In the genomic region with DNA sequence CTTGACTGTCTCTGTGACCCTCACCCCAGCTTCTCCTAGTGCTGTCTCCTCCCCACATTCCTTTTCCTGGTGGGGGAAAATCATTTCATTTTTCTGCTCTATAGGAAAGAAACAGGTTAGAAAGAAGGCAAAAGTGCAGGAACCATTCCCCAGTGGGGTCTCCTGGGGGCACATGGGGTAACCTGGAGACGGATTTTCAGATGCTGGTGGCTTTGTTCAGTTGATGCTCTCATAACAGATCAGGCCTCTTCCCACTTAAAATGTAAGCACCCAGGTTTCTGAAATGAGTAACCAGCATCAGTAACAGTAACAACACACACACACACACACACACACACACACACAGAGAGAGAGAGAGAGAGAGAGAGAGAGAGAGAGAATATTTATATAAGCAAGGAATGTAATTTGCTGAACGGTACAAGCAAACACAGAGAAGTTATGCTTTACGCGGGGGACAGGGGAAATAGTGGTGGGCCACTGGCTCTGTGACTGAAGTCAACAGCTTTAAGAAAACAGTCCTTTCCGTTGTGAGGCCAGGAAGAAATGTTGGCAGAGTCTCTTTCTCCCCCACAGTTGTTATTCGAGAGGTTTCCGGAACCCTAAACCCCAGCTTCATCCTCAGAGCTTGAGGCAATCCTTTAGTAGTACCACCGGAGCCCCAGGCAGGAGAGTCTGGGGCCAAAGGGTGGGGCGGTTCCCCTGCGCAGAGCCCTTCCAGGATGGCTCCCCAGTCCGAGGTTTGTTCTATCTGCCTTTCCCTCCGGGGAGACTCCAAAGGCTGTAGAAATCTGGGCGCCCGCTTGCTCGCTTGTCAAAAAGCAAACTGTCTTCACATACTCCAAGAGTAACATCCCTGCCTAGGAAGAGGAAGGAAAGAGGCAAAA, we compare ENCODE assay signal across 10 mouse cellular contexts. TPM values are rescaled to one million over a fixed set of nuclear protein-coding genes. Genes with fewer than 3 reads are reported as not detected.
DNase-seq lines count a peak whose midpoint lies in the region; ATAC-seq and TF ChIP-seq lines count a peak whose summit lies in the region.
"Had no signal": no experiment of that assay in that cellular context is flagged by ENCODE, and none has a peak within 500 bp of the region (broad histone marks: within the 10 kb centered on the region; RNA-seq: fewer than 3 reads in every experiment).

No protein-coding gene starts in this region.

- H3K36me3 ChIP-seq in heart, embryonic 15.5 days, result no peaks in the 10 kb centered on the region
- no peaks in the 10 kb centered on the region for H3K36me3 ChIP-seq in embryonic facial prominence, embryonic 12.5 days
- H3K36me3 ChIP-seq in hindbrain, postnatal 0 days (ENCODE audit: insufficient read depth, low read length), result no peaks in the 10 kb centered on the region
- no peaks in the 10 kb centered on the region for H3K36me3 ChIP-seq in myocyte (ENCODE audit: control insufficient read depth, insufficient read depth)

- no peak overlapping the region for H3K27ac ChIP-seq in heart, embryonic 15.5 days
- H3K27ac ChIP-seq in embryonic facial prominence, embryonic 12.5 days, result no peak overlapping the region
- H3K27ac ChIP-seq in hindbrain, postnatal 0 days, result no peak overlapping the region

- H3K9me3 ChIP-seq in heart, embryonic 15.5 days (replicated peaks), result no peaks in the 10 kb centered on the region
- no peaks in the 10 kb centered on the region for H3K9me3 ChIP-seq in embryonic facial prominence, embryonic 12.5 days
- H3K9me3 ChIP-seq in hindbrain, postnatal 0 days (ENCODE audit: low read length), result no peaks in the 10 kb centered on the region

- ATAC-seq in heart, embryonic 15.5 days (replicated peaks; ENCODE audit: insufficient number of reproducible peaks, insufficient read depth, low FRiP score, low read depth), result no peak
- ATAC-seq in embryonic facial prominence, embryonic 12.5 days (ENCODE audit: insufficient number of reproducible peaks, insufficient read depth, low FRiP score, low TSS enrichment), result no peak
- ATAC-seq in hindbrain, postnatal 0 days, result no peak
- ATAC-seq: intestine, postnatal 0 days had no signal

- H3K4me3 ChIP-seq in heart, embryonic 15.5 days, result peak overlapping the region; percentile 32; the same call in 1 of the 2 replicates
- no peak overlapping the region; the same call in 1 of the 2 replicates for H3K4me3 ChIP-seq in embryonic facial prominence, embryonic 12.5 days
- peak overlapping the region; percentile 23; the same call in 1 of the 2 replicates for H3K4me3 ChIP-seq in hindbrain, postnatal 0 days (ENCODE audit: low read length)
- no peak overlapping the region for H3K4me3 ChIP-seq in myocyte

- no peak for TF ChIP-seq CTCF in hindbrain, postnatal 0 days (IDR thresholded peaks at IDR 0.05; ENCODE audit: low read depth)

- no peaks in the 10 kb centered on the region for H3K79me2 ChIP-seq in myocyte (ENCODE audit: control insufficient read depth, insufficient read depth)

- H3ac ChIP-seq in myocyte (ENCODE audit: control insufficient read depth, insufficient read length), result no peak overlapping the region

- H3K9ac ChIP-seq in heart, embryonic 15.5 days, result no peak overlapping the region
- no peak overlapping the region for H3K9ac ChIP-seq in embryonic facial prominence, embryonic 12.5 days
- H3K9ac ChIP-seq in hindbrain, postnatal 0 days (replicated peaks; ENCODE audit: low read length), result no peak overlapping the region

- DNase-seq in heart, postnatal 36 days, result no peak
- DNase-seq in hindbrain, postnatal 0 days (ENCODE audit: low spot score), result no peak
- no peak for DNase-seq in ovary, postnatal 14 days (ENCODE audit: low spot score)
- no peak for DNase-seq in spleen, postnatal 36 days (ENCODE audit: low spot score in 2 of 2)
- no peak for DNase-seq in cerebellum, postnatal 10 days
- DNase-seq: spleen, adult 18-20 months had no signal

- H3K4me2 ChIP-seq in heart, embryonic 15.5 days, result no peak overlapping the region
- H3K4me2 ChIP-seq in embryonic facial prominence, embryonic 12.5 days (replicated peaks), result peak overlapping the region; percentile 49
- H3K4me2 ChIP-seq in hindbrain, postnatal 0 days (ENCODE audit: low read depth, low read length), result peak overlapping the region; percentile 38
- H3K4me2 ChIP-seq in myocyte (ENCODE audit: low read depth), result peak overlapping the region; percentile 74

- peaks cover 100% of the 10 kb centered on the region for H3K27me3 ChIP-seq in heart, embryonic 15.5 days
- H3K27me3 ChIP-seq in embryonic facial prominence, embryonic 12.5 days, result peaks cover 100% of the 10 kb centered on the region
- peaks cover 91% of the 10 kb centered on the region for H3K27me3 ChIP-seq in hindbrain, postnatal 0 days (ENCODE audit: insufficient read depth, low read length)
- peaks cover 50% of the 10 kb centered on the region for H3K27me3 ChIP-seq in myocyte (ENCODE audit: control insufficient read depth, insufficient read depth, insufficient read length)

- no peak for TF ChIP-seq POLR2A in myocyte (IDR thresholded peaks at IDR 0.05; ENCODE audit: insufficient read length, low read depth)

- intact Hi-C loops in heart, postnatal 36 days (cut with DNase I), result no loop called here

- H3K4me1 ChIP-seq in heart, embryonic 15.5 days (replicated peaks), result peaks cover 32% of the 10 kb centered on the region
- H3K4me1 ChIP-seq in embryonic facial prominence, embryonic 12.5 days, result peaks cover 23% of the 10 kb centered on the region
- H3K4me1 ChIP-seq in hindbrain, postnatal 0 days (ENCODE audit: insufficient read depth, low read length), result peaks cover 7% of the 10 kb centered on the region; the same call in 1 of the 2 replicates

- WGBS in heart, embryonic 15.5 days, result 2% methylated on average over 15 of the region's 15 CpGs
- WGBS in embryonic facial prominence, embryonic 12.5 days, result 1% methylated on average over 15 of the region's 15 CpGs
- 3% methylated on average over 15 of the region's 15 CpGs for WGBS in hindbrain, postnatal 0 days

TF ChIP-seq in myocyte, 11 proteins besides CTCF, POLR2A, EP300 and RAD21:
- TF ChIP-seq POLR2AphosphoS2 (IDR thresholded peaks at IDR 0.05; ENCODE audit: insufficient read length, low read depth) (no peak), SRF (IDR thresholded peaks at IDR 0.05; ENCODE audit: control insufficient read depth, insufficient read length, low read depth) (no peak), CEBPB (IDR thresholded peaks at IDR 0.05; ENCODE audit: insufficient read depth, poor library complexity, severe bottlenecking) (no peak), MYOG (IDR thresholded peaks at IDR 0.05; ENCODE audit: control insufficient read depth in 1 of 3, insufficient read depth in 1 of 3, insufficient read length in 2 of 3, low read depth in 2 of 3) (no peak), MAX (IDR thresholded peaks at IDR 0.05; ENCODE audit: low read depth) (no peak)

RNA-seq across cellular contexts. Expression of gene Lhx2, which starts 8.0 kb away (rescaled TPM):
- 0.05 TPM in 1 of 2 replicates, not detected in the other for polyA plus RNA-seq in heart, embryonic 15.5 days (2015; fragmentation: Nextera tagmentation; extraction: Ambion mirVana)
- not detected for total RNA-seq in heart, postnatal 36 days (2021)
- polyA plus RNA-seq in embryonic facial prominence, embryonic 12.5 days (2016; fragmentation: Nextera tagmentation; extraction: Ambion mirVana), result 18.4 and 22.2 TPM in 2 replicates
- total RNA-seq in hindbrain, postnatal 0 days (2014; rRNA removed), result 22.2 and 33.2 TPM in 2 replicates
- polyA plus RNA-seq in hindbrain, postnatal 0 days (2015; fragmentation: Nextera tagmentation; extraction: Ambion mirVana), result 4.6 and 7.3 TPM in 2 replicates
- polyA plus RNA-seq in myocyte (2012; fragmentation: generic; extraction: Trizol), result 0.89 TPM
- polyA plus RNA-seq: intestine, postnatal 0 days had no signal

RNA-seq across cellular contexts. Expression of gene Dennd1a, which starts 59.9 kb away (rescaled TPM):
- 10.5 and 14.5 TPM in 2 replicates for polyA plus RNA-seq in heart, embryonic 15.5 days (2015; fragmentation: Nextera tagmentation; extraction: Ambion mirVana)
- 10 to 100 TPM; 25.3 to 26.2 TPM for total RNA-seq in heart, postnatal 36 days (2021)
- 17.9 and 21.4 TPM in 2 replicates for polyA plus RNA-seq in embryonic facial prominence, embryonic 12.5 days (2016; fragmentation: Nextera tagmentation; extraction: Ambion mirVana)
- total RNA-seq in hindbrain, postnatal 0 days (2014; rRNA removed), result 50.6 and 51.9 TPM in 2 replicates
- polyA plus RNA-seq in hindbrain, postnatal 0 days (2015; fragmentation: Nextera tagmentation; extraction: Ambion mirVana), result 11.0 and 14.4 TPM in 2 replicates
- 11.3 TPM for polyA plus RNA-seq in myocyte (2012; fragmentation: generic; extraction: Trizol)

Comparison
In these comparisons a context has a peak if more than half of its experiments do, and no peak if none do; other contexts are left out.
1. H3K4me3 ChIP-seq: peak in heart, embryonic 15.5 days (single experiment) and hindbrain, postnatal 0 days (single experiment); none in embryonic facial prominence, embryonic 12.5 days (single experiment) and myocyte (single experiment).